ENCODE assay signal across 21 mouse cellular contexts in genomic region chr10:44776175-44776574, GRCm38 (mm10).
"Had no signal": no experiment of that assay in that cellular context is flagged by ENCODE, and none has a peak within 500 bp of the region (broad histone marks: within the 10 kb centered on the region; RNA-seq: fewer than 3 reads in every experiment).

No protein-coding gene starts in this region.

- H3K36me3 ChIP-seq: intestine, embryonic 15.5 days; kidney, embryonic 15.5 days; limb, embryonic 12.5 days; limb, embryonic 15.5 days; liver, embryonic 15.5 days; lung, embryonic 15.5 days; midbrain, embryonic 12.5 days; midbrain, embryonic 15.5 days; neural tube, embryonic 13.5 days; stomach, embryonic 15.5 days had no signal

- DNase-seq: kidney, adult 11 months; kidney, adult 8-10 months; kidney, postnatal 10 days; kidney, postnatal 36 days; left cerebral cortex, postnatal 4 days; retina, postnatal 1 day; right cerebral cortex, postnatal 25 days; spleen, adult 18-20 months; thymus, postnatal 36 days had no signal

- H3K4me2 ChIP-seq: intestine, embryonic 15.5 days; kidney, embryonic 15.5 days; limb, embryonic 12.5 days; limb, embryonic 15.5 days; liver, embryonic 15.5 days; lung, embryonic 15.5 days; midbrain, embryonic 12.5 days; midbrain, embryonic 15.5 days; neural tube, embryonic 13.5 days; stomach, embryonic 15.5 days had no signal

- ATAC-seq: intestine, embryonic 15.5 days; midbrain, embryonic 15.5 days had no signal

- H3K4me1 ChIP-seq: intestine, embryonic 15.5 days; kidney, embryonic 15.5 days; limb, embryonic 12.5 days; limb, embryonic 15.5 days; liver, embryonic 15.5 days; lung, embryonic 15.5 days; midbrain, embryonic 12.5 days; midbrain, embryonic 15.5 days; neural tube, embryonic 13.5 days; stomach, embryonic 15.5 days had no signal

- H3K9me3 ChIP-seq: intestine, embryonic 15.5 days; kidney, embryonic 15.5 days; limb, embryonic 12.5 days; limb, embryonic 15.5 days; liver, embryonic 15.5 days; lung, embryonic 15.5 days; midbrain, embryonic 12.5 days; midbrain, embryonic 15.5 days; neural tube, embryonic 13.5 days; stomach, embryonic 15.5 days had no signal

- H3K27me3 ChIP-seq: intestine, embryonic 15.5 days; kidney, embryonic 15.5 days; limb, embryonic 12.5 days; limb, embryonic 15.5 days; liver, embryonic 15.5 days; lung, embryonic 15.5 days; midbrain, embryonic 12.5 days; midbrain, embryonic 15.5 days; neural tube, embryonic 13.5 days; stomach, embryonic 15.5 days had no signal

- H3K4me3 ChIP-seq: intestine, embryonic 15.5 days; kidney, embryonic 15.5 days; limb, embryonic 12.5 days; limb, embryonic 15.5 days; liver, embryonic 15.5 days; lung, embryonic 15.5 days; midbrain, embryonic 12.5 days; midbrain, embryonic 15.5 days; myocyte; neural tube, embryonic 13.5 days; stomach, embryonic 15.5 days had no signal

- H3K27ac ChIP-seq: intestine, embryonic 15.5 days; kidney, embryonic 15.5 days; limb, embryonic 12.5 days; limb, embryonic 15.5 days; liver, embryonic 15.5 days; lung, embryonic 15.5 days; macrophage; midbrain, embryonic 12.5 days; midbrain, embryonic 15.5 days; neural tube, embryonic 13.5 days; stomach, embryonic 15.5 days had no signal

- H3K9ac ChIP-seq: intestine, embryonic 15.5 days; kidney, embryonic 15.5 days; limb, embryonic 12.5 days; limb, embryonic 15.5 days; liver, embryonic 15.5 days; lung, embryonic 15.5 days; midbrain, embryonic 12.5 days; midbrain, embryonic 15.5 days; neural tube, embryonic 13.5 days; stomach, embryonic 15.5 days had no signal
